Mouse (Mus musculus) urinary bladder, postnatal 36 days (tissue): Measurements from ENCODE around the gene 1700016D06Rik.

Experiments used
- DNase-seq, 2 experiments: peaks; one replicate each; pipeline ENCODE4 v3.0.0; 2022; ENCODE audit warnings: low spot score in 2 of 2, mixed read lengths in 1 of 2

The 1700016D06Rik gene

DNA sequence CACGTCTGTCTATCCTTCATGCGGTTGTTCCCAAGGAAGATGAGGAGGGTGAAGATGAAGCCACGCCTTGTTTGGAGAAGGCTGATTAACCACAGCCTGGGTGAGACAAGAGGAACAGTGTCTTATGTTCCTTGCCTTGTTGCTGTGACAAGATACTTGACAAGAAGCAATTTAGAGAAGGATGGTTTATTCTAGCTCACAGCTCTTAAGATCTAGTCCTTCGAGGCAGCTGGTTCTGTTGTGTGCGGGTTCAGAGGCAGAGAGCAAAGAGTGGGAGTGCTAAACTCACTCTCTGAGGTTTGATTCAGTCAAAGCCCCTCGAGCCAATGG is at the start of gene 1700016D06Rik:
Gene 1700016D06Rik (minus strand): TSS at position 31 of the 330 bp plus-strand sequence.
- DNase-seq = no peak

DNA sequence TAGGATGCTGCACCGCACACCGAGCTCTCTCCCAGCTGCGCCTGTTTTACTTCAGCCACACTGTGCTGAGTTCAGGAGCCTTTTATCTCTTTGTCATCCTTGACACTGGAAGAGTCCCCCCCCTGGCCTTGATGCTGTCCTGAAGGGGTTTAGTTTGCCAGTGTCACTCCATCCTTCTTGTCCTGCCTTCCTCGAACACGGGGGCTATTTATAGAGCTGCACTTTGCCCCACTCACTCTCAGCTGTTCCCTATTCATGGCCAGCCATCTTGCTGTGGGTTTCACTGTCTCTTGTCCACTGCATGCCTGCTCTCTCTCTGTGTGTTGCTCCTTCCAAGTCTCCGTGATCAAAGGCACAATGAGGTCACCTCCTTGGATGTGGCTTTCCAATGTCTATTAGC is 48.6 kb upstream of the 1700016D06Rik start:
- no peak for DNase-seq

DNA sequence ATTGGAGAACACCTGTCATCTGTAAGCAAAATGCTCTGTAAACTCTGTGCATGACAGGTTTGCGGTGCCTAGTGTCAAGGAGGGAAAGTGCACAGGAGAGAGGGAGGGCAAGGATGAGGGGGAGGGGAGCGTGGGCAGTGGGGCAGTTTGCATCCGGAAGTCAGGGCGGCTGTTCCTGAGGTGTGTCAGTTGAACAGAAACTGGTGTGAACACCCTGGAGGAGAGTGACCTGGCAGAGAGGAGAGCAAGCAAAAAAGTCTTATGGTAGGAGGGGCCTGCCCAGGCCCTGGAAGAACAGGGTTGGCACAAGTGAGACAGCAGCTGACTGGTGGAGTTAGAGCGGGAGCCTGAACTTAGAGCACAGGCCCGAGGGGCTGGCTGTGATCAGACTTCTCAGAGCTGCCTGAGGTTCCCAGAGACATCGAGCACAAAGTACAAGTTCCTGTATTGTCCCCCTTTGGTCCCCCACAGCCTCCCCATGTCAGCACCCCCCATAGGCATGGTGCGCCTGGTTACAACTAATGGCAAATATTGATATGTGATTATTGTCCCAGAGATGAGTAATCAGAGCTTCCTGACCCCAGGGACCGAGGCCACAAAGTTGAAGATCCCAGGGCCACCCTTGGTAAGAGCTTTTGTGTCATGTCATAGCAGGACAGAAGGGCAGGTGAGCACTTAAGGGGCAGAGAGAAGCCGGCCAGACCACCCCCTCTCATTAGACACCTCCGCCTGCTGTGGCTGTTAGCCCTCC is 46.2 kb upstream of the 1700016D06Rik start:
- DNase-seq = no peak

DNA sequence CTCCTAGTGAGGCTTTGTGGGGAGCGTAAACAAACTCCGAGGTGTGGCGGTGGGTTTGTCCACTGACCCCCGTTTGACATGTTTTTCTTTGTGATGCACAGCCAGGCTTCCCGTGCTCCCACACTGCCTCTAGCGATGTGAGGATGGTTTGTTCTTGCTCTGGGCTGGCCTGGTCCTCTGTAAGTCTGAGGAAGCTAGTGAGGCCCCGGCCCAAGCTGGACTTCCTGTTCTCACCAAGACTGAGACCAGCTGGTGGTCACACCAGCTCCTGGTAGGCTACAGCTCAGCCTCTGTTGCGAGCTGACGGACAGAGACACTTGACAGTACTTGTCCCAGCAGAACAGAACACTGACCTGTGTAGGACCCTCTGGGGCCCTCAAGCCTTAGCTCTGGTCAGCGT is 42.7 kb upstream of the 1700016D06Rik start:
- no peak for DNase-seq

DNA sequence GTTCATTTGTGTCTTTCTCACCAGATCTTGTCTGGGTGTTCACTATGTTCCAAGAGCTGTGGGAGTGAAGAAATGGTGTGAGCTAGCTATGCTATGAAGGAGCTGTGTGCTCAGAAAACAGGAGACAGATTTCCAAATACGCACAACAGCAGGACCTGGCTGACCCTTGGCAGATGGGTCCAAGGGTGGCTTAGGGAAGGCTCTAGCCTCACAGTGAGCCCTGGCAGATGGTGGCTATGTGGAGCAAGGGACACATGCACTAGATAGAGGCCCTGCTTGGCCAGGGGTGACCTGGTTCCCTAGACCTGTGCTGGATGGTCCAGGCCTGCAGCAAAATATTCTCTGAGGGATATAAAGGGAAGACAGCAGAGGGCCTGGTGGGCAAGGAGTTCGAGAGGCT is 40.0 kb upstream of the 1700016D06Rik start:
- no peak for DNase-seq

DNA sequence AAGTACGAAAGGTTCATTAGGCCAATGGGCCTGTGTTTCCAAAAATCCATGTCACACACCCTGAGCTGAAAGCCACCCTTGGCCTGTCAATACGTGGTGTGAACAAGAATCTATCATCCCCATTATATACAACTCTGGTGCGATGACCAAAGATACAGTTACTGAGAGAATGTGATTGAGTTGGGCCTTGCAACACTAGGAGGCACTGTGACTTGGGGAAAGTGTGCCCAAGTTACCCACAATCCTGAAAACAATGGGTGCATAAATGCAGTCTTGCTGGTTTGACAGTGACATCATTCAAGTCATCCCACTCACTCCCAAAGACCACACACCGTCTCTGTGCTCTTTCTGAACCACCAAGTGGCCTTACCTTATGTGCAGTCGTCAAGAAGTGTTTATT is 38.2 kb upstream of the 1700016D06Rik start:
- no peak for DNase-seq

DNA sequence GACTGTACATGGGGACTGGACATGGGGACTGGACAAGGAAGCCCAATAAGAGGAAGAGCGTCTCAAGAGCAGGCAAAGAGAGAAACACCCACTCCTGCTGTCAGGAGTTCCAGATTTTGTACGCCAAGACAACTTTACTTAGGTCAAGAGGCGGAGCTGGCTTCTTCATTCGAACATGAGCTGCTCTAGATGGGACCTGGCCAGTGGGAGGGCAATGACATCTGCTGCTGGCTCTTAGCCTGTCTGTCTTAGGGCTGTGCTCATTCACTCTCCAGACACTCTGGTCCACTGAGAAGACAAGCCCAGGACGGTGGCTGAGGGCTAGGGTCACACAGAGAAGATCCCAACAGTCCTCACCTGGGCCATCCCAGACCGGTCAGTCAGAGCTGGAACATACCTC is 36.2 kb upstream of the 1700016D06Rik start:
- no peak for DNase-seq

DNA sequence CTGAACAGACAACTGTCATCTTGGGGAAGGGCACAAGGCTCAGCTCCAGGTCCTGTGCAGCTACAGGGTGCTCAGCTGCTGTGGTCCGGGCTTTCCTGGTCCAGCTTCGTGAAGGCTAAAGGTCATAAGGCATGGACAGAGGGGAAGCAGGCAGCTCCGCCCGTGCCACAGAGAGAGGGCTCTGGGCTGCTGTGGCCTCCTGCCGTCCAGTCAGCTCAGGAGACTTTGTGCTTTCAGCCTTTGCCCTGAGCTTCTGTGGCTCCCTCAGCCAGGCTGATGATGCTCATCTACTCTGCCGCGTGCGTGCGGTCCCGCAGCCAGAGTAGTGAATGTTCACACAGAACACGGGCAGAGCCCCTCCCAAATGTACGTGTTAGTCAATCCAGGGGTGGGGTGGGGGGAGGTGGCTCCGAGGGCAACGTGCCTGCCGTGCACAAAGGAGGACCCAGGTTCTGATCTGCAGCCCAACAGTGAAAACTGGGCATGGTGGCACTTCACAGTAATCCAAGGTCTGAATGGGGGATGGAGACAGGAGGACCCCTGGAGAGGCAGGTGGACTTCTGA is 34.9 kb upstream of the 1700016D06Rik start:
- DNase-seq = no peak

DNA sequence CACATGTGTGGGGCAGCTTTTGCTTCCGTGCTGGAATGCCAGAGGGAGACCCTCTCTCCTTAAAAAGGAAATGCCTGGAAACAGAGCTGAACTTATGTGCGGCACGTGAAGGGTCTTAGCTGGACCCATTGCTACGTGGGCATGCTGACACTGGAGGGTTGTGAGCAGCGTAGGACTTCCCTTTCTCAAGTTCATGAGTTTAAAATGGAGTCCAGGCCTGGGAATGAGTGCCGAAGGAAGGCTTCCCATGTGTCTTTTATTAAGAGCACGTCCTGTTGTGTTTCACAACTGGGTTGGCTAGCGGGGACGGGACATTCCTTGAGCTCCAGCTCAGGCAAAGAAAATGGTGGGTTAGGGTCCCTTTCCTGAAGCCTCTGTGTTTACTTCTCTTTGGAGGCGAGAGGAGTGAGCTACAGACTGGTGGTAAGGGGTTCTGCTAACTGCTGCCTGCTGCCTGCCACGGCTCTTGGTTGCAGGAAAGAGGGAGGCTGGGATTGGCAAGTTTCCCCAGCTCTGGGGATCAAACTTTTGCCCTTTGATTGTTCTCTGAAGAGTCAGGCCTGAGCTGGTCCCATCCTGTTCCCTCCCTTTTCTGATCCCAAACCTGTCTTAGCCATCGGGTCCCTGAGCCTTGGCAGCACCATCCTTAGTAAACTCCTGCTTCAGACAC is 29.5 kb upstream of the 1700016D06Rik start:
- no peak for DNase-seq

DNA sequence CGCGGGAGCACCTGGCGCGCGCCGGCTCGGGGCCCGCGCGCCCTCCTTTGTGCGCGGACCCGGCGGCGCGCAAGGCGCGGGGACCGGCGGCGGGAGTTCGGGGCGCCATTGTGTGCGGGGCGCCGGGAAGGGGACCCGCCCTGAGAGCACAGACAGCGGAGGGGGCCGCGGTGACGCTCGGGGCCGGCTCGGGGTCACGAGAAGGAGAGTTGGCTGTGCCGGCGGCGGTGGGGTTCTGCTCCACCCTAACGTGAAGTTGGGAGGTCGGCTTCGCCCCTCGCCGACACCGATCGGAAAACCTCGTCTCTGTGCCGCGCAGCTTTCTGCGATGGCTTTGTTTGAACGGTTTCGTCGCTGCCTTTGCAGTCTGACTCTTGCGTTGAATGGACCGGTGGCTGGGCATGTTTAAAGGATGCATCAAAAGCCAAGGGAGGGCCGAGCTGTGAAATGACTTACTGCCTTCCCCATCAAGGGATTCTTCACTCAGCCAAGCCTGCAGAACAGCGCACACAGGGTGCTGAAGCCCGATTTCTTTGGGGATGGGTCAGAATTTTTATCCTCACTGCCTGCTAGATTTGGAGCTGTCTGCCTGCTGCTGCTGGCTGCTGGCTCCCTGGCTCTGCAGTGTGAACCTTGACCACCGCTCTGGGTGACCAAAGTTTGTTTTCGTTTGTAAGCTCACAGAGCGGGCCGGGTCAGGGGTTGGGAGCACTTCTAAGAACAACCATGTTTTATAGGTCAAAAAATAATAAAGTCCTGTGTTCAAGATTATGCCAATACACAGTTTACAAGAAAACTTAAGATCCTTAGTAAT is 27.8 kb upstream of the 1700016D06Rik start:
- no peak for DNase-seq

DNA sequence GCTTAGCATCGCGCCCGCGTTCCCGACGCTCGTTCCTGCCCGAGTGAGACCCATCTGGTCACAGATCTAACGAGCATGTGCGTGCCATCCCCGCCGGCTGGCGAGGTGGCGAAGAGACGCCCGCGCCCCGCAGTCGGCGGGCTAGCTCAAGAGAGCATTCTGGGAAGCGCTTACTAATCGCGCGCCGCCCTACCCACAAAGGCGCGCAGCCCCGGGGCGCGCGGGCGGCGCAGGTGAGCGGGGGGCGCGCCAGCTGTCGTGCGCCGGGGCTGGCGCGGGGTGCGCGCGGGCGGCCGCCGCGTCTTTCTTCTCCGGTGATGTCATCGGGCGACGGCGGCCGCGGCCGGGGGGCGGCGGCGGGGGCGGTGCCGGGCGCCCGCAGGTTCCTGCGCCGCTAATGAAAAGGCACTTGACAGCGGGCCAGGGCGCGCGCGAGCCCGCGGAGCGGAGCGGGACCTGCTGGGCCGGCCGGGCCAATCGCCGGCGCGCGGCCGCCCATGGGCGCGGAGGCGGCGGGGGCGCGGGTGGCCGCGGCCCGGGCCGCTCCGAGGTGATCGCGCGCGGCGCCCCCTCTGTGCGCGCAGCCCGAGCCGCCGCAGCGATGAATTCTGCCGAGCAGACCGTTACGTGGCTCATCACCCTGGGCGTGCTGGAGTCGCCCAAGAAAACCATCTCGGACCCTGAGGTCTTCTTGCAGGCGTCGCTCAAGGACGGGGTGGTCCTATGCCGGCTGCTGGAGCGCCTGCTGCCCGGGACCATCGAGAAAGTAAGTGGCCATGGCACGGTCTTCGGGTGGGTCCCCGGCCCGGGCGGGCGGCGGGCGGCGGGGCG is 27.0 kb upstream of the 1700016D06Rik start, which contains the start of gene Arhgef7:
Gene Arhgef7 (plus strand): TSS at position 71 of the 831 bp plus-strand sequence.
- DNase-seq = no peak

DNA sequence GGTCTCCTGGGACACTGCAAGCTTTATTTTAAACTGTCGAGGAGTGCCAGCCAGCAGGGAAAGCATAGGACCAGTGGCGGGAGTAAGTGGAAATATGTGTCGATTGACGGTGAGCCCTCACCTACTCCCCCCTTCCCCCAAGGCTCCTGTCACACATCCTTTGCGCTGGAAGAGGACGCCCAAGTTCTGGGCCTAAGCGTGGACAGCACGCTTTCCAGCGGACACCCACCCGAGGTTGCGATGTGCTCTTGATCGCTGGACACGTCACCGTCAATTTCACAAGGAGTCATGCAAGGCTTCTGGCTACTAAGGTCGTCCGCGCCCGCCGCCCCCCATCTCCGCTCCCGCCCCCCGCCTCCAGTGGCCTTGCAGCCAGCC is 26.4 kb upstream of the 1700016D06Rik start:
- DNase-seq = no peak

DNA sequence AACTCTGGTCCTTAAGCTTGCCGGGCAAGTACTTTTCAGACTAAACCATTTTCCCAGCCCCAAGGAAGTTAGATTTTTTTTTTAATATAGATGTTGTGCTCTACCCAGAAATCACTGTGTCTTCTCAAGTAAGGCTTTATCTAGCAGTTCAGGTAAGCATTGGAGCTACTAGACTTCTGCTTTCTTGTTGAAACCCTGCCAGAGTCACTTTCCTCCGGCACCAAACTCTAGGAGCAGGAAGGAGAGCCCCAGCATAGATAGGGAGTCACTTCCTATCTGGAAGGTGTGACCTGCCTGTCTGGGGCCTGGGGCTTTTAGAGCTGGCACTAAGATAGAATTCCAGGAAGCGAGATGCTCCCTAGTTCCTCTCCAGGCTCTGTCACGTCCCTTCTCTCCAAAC is 16.3 kb upstream of the 1700016D06Rik start:
- DNase-seq = no peak

DNA sequence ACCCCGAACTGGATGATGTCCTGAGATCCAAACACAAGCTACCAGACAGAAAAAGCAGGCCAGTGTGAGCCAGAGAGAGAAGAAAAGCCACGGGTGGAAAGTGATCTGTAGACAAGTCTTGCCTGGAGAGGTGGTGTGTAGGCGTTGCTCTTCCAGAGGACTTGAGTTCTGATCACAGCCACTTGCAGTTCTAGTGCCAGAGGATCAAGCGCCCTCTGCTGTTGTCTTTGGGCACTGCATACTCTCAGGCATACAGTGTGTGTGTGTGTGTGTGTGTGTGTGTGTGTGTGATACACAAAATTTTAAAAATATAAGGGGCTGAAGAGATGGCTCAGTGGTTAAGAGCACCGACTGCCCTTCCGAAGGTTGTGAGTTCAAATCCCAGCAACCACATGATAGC is 11.4 kb upstream of the 1700016D06Rik start:
- DNase-seq = no peak

DNA sequence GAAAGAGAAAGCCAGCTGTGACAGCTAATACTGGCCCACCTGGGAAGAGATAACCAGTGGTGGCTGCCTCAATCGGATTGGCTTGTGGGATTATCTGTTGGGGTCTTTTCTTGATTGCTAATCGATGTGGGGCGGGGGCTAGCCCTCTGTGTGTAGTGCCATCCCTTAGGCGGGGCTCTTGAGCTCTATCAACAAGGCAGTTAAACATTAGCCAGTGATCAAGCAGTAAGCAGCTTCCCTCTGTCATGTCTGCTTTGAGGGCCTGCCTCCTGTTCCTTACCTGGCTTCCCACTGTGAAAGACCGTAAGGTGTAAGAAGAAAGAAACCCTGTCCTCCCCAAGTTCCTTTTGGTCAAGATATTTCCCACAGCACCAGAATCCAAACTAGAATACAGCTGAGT is 9.6 kb upstream of the 1700016D06Rik start:
- no peak for DNase-seq

DNA sequence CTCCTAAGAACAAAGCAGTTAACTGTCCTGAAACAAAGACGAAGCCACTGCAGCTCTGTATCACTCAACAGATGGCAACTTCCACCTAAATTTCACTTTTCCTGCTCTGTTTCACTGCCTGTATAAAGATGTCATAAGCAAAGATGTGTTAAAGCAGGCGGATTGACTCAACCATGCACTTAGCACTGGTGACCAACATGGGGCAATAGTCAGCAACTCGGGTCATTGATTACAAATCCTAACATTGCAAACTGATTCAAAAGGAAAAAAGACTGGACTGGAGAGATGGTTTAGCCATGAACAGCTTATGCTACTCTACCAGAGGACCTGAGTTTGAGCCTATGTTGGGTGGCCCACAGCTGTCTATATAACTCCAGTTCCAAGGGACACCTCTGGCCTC is 8.7 kb upstream of the 1700016D06Rik start:
- no peak for DNase-seq

DNA sequence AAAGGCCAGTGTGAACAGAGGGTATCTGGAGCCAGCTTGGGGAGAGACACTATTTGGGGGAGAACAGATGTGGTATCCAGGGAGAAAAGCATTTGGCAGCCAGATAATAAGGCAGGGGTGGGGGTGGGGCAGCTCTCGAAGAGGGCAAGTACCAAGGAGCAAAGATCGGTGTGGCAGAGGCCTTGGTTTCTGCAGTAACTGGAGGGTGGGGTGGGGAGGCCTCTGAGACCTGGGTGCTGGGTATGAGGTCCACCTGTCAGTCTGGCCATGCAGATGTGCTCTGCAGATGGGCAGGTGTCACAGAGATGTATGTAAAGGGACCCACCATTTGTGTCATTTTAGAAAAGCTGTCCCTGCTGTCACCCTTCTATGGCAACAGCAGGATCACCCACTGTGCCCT is 8.0 kb upstream of the 1700016D06Rik start:
- DNase-seq = no peak

DNA sequence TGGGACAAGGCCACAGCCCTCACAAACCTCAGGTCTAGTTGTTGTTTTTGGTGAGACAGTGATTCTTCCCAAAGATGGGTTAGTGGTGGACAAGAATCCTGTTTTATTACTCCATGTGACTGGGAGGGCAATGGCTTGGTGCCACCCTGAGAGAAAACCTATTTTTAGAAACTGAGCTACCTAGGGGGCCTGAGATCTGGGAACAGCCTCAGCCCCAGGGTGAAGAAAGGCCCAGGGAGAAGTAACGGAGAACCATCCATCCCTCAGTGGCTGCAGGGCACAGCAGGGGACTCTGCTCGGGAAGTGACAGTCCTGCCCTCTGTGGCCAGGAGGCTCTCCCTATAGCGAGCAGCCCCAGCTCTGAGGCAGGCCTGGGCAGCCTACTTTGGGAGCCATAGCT is 6.8 kb upstream of the 1700016D06Rik start:
- DNase-seq = no peak

DNA sequence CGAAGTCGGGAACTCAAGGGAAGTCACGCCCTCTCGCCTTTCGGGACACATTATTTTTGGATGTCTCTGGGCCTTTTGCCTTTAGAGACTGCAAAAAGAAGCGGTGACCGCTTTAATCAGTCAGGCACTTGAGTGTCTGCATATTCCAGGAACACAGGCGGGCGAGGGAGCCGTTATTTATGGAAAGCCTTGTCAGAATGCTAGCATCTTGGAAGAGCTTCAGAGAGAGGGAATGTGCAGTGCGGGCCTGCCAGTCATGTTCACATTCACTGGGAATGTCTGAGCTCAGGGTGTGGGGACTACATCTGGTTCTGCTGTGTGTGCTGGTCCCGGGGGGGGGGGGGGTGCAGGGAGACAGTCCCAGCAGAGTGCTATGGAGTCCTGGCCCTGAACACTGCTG is 5.0 kb upstream of the 1700016D06Rik start:
- DNase-seq = no peak

DNA sequence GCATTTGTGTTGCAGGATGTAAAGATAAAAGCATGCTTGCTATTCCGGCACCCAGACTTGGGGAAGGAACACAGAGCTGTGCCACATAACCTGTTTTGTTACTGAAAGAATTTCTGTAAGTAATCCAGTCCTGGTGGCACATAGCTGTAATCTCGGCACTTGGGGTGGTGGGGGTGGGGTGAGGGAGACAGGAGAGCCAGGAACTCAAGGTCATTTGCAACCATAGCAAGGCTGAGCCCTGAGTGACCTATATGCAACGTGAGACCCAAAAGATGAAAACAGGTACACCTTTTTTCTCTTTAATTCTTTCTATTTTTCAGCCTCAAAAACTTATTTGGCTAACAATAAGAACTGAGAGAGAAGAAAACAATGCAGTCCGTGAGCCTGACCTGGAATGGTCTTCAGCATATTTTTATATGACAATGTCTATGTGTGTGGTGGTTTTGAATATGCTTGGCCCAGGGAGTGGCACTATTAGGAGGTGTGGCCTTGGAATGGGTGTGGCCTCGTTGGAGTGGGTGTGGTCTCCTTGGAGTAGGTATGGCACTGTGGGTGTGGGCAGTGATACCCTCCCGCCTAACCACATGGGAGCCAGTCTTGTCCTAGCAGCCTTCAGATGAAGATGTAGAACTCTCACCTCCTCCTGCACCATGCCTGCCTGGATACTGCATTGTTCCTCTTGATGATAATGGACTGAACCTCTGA is 4.0 kb upstream of the 1700016D06Rik start:
- no peak for DNase-seq

DNA sequence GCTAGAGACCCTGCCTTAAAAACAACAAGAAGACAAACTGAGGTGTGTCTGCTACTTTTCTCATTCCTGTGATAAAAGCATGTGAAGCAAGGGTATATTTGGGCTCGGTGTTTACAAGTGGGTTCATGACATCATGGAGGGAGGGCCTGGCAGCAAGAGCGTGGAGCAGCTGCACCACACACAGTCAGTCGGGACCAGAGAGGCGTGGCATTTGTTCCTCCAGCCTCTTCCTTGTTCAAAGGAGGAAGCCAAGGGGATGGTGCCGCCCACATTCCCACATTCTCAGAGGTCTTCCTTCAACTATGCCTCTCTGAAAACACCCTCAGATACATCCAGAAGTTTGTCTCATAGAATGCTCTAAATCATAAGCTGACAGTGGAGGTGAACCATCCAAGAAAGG is 2.9 kb upstream of the 1700016D06Rik start:
- no peak for DNase-seq
